Comparison of ENCODE assay signal across 16 mouse cellular contexts in genomic region chr3:147920181-147920580, GRCm38 (mm10).
"Had no signal": no experiment of that assay in that cellular context is flagged by ENCODE, and none has a peak within 500 bp of the region (broad histone marks: within the 10 kb centered on the region; RNA-seq: fewer than 3 reads in every experiment).

No protein-coding gene starts in this region.

- H3K27me3 ChIP-seq: kidney, embryonic 15.5 days; liver, embryonic 13.5 days; stomach, embryonic 15.5 days had no signal

- H3K9me3 ChIP-seq: kidney, embryonic 15.5 days; liver, embryonic 13.5 days; stomach, embryonic 15.5 days had no signal

- H3K27ac ChIP-seq: kidney, embryonic 15.5 days; liver, embryonic 13.5 days; stomach, embryonic 15.5 days had no signal

- H3K36me3 ChIP-seq: kidney, embryonic 15.5 days; liver, embryonic 13.5 days; stomach, embryonic 15.5 days had no signal

- DNase-seq: kidney, adult 11 months; kidney, adult 8-10 months; kidney, postnatal 14 days; kidney, postnatal 4 days; liver, embryonic 13.5 days; lung, adult 2 months; lung, postnatal 14 days; lung, postnatal 4 days; midbrain, embryonic 14.5 days; right cerebral cortex, adult 18-20 months; right cerebral cortex, postnatal 14 days; right cerebral cortex, postnatal 4 days; thymus, postnatal 25 days had no signal

- H3K9ac ChIP-seq: kidney, embryonic 15.5 days; liver, embryonic 13.5 days; stomach, embryonic 15.5 days had no signal

- H3K4me2 ChIP-seq: kidney, embryonic 15.5 days; liver, embryonic 13.5 days; midbrain, embryonic 11.5 days; stomach, embryonic 15.5 days had no signal

- H3K4me3 ChIP-seq: kidney, embryonic 15.5 days; liver, embryonic 13.5 days; stomach, embryonic 15.5 days had no signal

- H3K4me1 ChIP-seq: kidney, embryonic 15.5 days; liver, embryonic 13.5 days; stomach, embryonic 15.5 days had no signal
